Mouse (Mus musculus): Measurements from ENCODE around the gene Noto. TPM values are rescaled to one million over a fixed set of nuclear protein-coding genes. Genes with fewer than 3 reads are reported as not detected.
A peak's percentile ranks its signal among the peaks of the same experiment; 100 is the strongest.

Noto gene
- polyA plus RNA-seq, 1 experiment from 2014 or later: 0.37 TPM

DNA sequence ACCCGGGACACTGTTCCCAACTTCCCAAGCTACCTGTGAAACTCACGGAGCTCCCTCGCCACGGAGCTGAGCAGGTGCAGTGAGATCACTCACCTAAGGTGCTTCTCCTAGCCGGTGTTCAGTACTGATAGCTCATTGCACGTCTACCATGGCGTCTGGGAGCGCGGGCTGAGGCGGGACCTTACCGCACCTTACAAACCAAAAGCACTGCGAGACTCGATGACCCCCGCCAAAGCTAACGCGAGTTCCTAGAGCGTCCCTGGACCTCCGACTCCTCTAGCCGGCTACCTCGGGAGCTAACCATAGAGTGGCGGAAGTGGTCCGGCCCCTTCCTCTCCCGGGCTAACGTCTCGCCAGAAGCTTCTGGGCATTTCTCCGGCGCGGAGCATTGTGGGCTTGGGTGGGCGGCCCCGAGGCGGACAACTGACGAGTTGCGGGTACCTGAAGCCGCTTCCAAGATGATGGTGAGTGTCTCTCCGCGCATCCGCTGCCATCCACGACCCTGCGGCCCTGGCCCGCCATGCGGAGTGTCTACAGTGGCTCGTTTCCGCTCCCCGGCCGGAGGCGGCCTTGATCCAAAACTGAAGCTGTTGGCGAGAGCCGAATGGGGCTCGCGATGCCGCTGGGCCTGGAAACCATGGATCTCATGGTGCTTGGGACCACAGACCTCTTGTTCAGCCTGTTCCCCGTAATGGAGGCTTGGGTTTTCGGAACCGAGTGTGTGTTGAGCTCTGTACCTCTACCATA is 28.2 kb downstream of the Noto start, which contains the start of gene Pradc1:
Gene Pradc1 (minus strand): TSS at position 307 of the 747 bp plus-strand sequence.
- DNase-seq (peak; percentile 100), ATAC-seq (ENCODE audit: insufficient read depth) (peak; percentile 94)
- peaks cover 7% of the 10 kb centered on the region; the same call in 1 of the 2 replicates for H3K36me3 ChIP-seq (ENCODE audit: insufficient read depth)
- TF ChIP-seq CTCF (IDR thresholded peaks at IDR 0.05; ENCODE audit: low read depth): no peak; the same call in 1 of the 2 replicates
- peaks cover 11% of the 10 kb centered on the region; the same call in 1 of the 2 replicates for H3K4me1 ChIP-seq (ENCODE audit: insufficient read depth)
- peak within 1 kb of the TSS; percentile 75 for H3K4me3 ChIP-seq (ENCODE audit: low read depth, low read length)
- peak within 1 kb of the TSS; percentile 93 for H3K27ac ChIP-seq (ENCODE audit: low read depth)
- H3K27me3 ChIP-seq (ENCODE audit: insufficient read depth, low read length): no peaks in the 10 kb centered on the region
- no peaks in the 10 kb centered on the region for H3K9me3 ChIP-seq (ENCODE audit: low read depth, low read length)
- peak within 1 kb of the TSS; percentile 96 for H3K9ac ChIP-seq
- under 1% methylated on average over 53 of the region's 54 CpGs for WGBS
- peak within 1 kb of the TSS; percentile 92 for H3K4me2 ChIP-seq

DNA sequence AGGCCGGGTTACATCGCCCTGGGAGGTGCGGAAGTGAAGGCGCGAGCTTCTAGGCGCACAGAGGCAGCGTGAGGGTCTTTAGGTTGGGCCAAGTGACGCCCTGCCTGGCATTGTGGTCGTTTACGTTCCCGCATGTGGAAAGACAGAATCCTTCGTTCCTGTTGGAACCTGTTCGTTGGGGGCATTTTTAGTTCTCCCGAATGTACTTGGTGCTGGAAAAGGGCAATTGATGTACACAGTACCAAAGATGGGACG is 28.7 kb downstream of the Noto start:
- DNase-seq (peak; percentile 63), ATAC-seq (ENCODE audit: insufficient read depth) (no peak)
- 0% methylated on average over 15 of the region's 15 CpGs for WGBS
- H3K27ac ChIP-seq (ENCODE audit: low read depth): peak overlapping the region; percentile 93
- no peaks in the 10 kb centered on the region for H3K27me3 ChIP-seq (ENCODE audit: insufficient read depth, low read length)
- 0 out of 2 replicates have a peak, but pooled peaks cover 3% of the 10 kb centered on the region for H3K36me3 ChIP-seq (ENCODE audit: insufficient read depth)
- H3K4me1 ChIP-seq (ENCODE audit: insufficient read depth): peaks cover 11% of the 10 kb centered on the region; the same call in 1 of the 2 replicates
- H3K4me3 ChIP-seq (ENCODE audit: low read depth, low read length): peak overlapping the region; percentile 75
- no peaks in the 10 kb centered on the region for H3K9me3 ChIP-seq (ENCODE audit: low read depth, low read length)
- H3K9ac ChIP-seq: peak overlapping the region; percentile 96
- TF ChIP-seq CTCF (IDR thresholded peaks at IDR 0.05; ENCODE audit: low read depth): no peak
- peak overlapping the region; percentile 92 for H3K4me2 ChIP-seq

DNA sequence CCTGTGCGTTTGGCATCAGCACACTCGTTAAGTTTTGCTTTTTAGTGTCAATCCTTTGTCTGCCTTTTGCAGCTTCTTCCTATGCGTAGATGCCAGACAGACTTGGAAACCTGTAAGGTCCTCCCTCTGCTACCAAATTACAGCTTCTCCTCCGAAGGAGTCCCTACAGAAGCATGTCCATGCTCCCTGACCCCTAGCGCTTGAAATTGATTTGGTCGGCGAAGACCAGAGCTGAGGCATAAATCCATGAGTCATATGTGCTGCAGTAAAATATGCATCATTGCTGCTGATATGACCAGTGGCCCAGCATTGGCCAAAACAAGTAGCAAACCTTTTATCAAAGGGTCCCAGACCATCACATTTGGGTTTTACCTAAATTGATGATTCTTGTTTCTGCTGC is 29.1 kb downstream of the Noto start:
- no peak for TF ChIP-seq CTCF (IDR thresholded peaks at IDR 0.05; ENCODE audit: low read depth)
- Histone ChIP-seq H3K4me2 (peak overlapping the region; percentile 92), H3K9ac (peak overlapping the region; percentile 96), H3K4me3 (ENCODE audit: low read depth, low read length) (peak overlapping the region; percentile 75), H3K9me3 (ENCODE audit: low read depth, low read length) (no peaks in the 10 kb centered on the region), H3K4me1 (ENCODE audit: insufficient read depth) (peaks cover 11% of the 10 kb centered on the region; the same call in 1 of the 2 replicates), H3K27me3 (ENCODE audit: insufficient read depth, low read length) (no peaks in the 10 kb centered on the region), H3K36me3 (ENCODE audit: insufficient read depth) (0 out of 2 replicates have a peak, but pooled peaks cover 3% of the 10 kb centered on the region), H3K27ac (ENCODE audit: low read depth) (no peak overlapping the region; the same call in 1 of the 2 replicates)
- 7% methylated on average over 7 of the region's 7 CpGs for WGBS
- ATAC-seq (ENCODE audit: insufficient read depth) (no peak), DNase-seq (no peak)

DNA sequence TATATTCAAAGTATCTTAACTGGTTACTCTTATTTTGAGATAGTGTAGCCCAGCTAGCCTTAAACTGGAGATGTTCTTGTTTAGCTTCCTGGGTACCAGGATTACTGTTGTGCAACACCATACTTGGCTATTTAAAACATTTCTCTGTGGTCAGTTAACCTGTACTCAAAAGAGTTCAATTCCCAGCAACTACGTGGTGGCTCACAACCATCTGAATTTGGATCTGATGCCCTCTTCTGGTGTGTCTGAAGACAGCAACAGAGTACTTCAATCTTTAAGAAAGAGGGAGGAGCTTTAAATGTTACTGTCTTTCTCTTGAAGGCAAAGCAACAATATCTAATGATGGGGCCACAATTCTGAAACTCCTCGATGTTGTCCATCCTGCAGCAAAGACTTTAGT is 35.9 kb downstream of the Noto start:
- H3K4me1 ChIP-seq (ENCODE audit: insufficient read depth): no peaks in the 10 kb centered on the region
- WGBS: 88% methylated on average over 2 of the region's 2 CpGs
- no peaks in the 10 kb centered on the region for H3K27me3 ChIP-seq (ENCODE audit: insufficient read depth, low read length)
- H3K27ac ChIP-seq (ENCODE audit: low read depth): no peak overlapping the region
- TF ChIP-seq CTCF (IDR thresholded peaks at IDR 0.05; ENCODE audit: low read depth): no peak
- DNase-seq (no peak), ATAC-seq (ENCODE audit: insufficient read depth) (no peak)
- no peak overlapping the region for H3K9ac ChIP-seq
- no peaks in the 10 kb centered on the region for H3K9me3 ChIP-seq (ENCODE audit: low read depth, low read length)
- no peak overlapping the region for H3K4me3 ChIP-seq (ENCODE audit: low read depth, low read length)
- H3K36me3 ChIP-seq (ENCODE audit: insufficient read depth): peaks cover 58% of the 10 kb centered on the region
- no peak overlapping the region for H3K4me2 ChIP-seq

DNA sequence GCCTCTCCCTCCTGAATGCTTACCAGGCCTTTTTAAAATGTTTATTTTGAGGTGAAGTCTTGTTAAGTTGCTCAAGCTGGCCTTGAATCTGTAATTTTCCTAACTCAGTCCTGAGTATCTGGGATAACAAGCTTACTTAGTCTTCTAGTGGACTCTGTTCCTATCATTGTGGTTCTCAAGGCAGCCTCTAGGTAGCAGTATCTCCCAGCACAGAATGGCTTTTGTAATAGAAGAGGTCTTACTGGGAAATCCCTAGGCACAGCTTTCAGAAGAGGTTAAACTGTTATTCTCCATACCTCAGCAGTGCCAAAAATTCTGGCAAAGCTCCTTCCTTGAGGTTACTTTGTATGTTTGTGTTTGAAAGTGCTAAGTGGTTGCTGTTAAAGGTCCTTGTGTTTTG is 41.7 kb downstream of the Noto start:
- Histone ChIP-seq H3K4me3 (ENCODE audit: low read depth, low read length) (no peak overlapping the region), H3K36me3 (ENCODE audit: insufficient read depth) (peaks cover 96% of the 10 kb centered on the region), H3K4me1 (ENCODE audit: insufficient read depth) (no peaks in the 10 kb centered on the region), H3K27ac (ENCODE audit: low read depth) (no peak overlapping the region), H3K9me3 (ENCODE audit: low read depth, low read length) (no peaks in the 10 kb centered on the region), H3K4me2 (no peak overlapping the region), H3K9ac (no peak overlapping the region), H3K27me3 (ENCODE audit: insufficient read depth, low read length) (no peaks in the 10 kb centered on the region)
- peak; percentile 30; the same call in 1 of the 2 replicates for TF ChIP-seq CTCF (IDR thresholded peaks at IDR 0.05; ENCODE audit: low read depth)
- DNase-seq (peak; percentile 27), ATAC-seq (ENCODE audit: insufficient read depth) (no peak)

DNA sequence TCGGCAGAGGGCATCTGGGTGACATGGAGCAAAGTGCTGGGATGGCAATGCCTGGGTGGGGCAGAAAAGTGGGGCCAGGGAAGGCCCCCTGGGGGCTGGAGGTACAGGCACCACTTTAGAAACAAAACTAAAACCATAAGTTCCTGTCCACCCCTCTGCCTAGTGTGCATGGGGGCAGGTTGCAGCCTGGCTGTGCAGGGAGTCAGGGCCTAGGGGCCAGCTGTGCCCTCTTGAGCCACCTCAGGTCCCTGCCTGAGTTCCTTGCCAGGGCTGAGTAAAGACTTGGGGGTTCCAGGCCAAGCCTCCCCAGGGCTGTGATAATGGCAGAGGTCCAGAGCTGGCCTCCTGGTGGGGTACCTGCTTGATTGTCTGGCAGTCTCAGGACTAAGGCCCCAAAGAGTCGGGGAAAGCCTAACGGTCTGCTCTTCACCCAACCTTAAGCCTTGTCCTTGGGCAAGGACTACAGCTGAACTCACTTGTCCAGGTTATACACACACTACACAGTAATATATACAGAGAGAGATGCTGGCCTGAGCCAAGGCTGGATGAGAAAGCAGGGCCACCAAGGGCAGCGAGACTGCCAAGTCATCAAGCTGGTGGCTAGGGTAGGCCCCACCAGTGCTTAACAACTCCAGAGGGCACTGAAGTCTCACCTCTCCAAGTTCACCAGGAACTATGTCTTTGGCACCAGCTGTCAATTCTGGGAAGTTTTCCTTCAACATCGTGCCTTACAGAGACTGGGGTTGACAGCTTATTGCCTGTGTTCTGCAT is 46.2 kb downstream of the Noto start:
- H3K4me2 ChIP-seq: no peak overlapping the region
- ATAC-seq (ENCODE audit: insufficient read depth) (peak; percentile 38; the same call in 1 of the 2 replicates), DNase-seq (no peak)
- H3K4me3 ChIP-seq (ENCODE audit: low read depth, low read length): no peak overlapping the region
- no peak overlapping the region for H3K27ac ChIP-seq (ENCODE audit: low read depth)
- no peaks in the 10 kb centered on the region for H3K4me1 ChIP-seq (ENCODE audit: insufficient read depth)
- H3K27me3 ChIP-seq (ENCODE audit: insufficient read depth, low read length): no peaks in the 10 kb centered on the region
- TF ChIP-seq CTCF (IDR thresholded peaks at IDR 0.05; ENCODE audit: low read depth): no peak
- 60% methylated on average over 5 of the region's 5 CpGs for WGBS
- H3K9ac ChIP-seq: no peak overlapping the region
- H3K36me3 ChIP-seq (ENCODE audit: insufficient read depth): peaks cover 52% of the 10 kb centered on the region
- no peaks in the 10 kb centered on the region for H3K9me3 ChIP-seq (ENCODE audit: low read depth, low read length)

DNA sequence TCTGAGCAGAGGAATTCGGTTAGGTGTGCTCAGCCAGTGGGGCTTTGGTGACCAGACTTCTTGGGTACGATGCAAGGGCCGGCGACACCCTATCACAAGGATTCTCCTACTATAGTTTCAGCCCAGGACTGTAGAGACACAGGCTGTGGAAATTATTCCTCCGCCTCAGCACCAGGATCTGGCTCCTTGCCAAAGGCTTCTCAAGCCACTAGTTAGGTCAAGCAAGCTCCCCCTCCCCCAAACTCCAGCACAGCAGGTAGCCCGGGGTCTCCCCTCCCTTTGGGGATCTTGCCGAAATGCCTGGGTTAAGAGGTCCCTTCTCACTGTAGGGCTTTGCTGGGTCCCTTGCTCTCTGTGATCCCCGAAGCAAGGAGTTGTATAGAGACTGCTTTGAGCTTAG is 48.3 kb downstream of the Noto start:
- Histone ChIP-seq H3K9ac (no peak overlapping the region), H3K4me2 (no peak overlapping the region), H3K27me3 (ENCODE audit: insufficient read depth, low read length) (no peaks in the 10 kb centered on the region), H3K4me1 (ENCODE audit: insufficient read depth) (no peaks in the 10 kb centered on the region), H3K9me3 (ENCODE audit: low read depth, low read length) (no peaks in the 10 kb centered on the region), H3K27ac (ENCODE audit: low read depth) (no peak overlapping the region), H3K36me3 (ENCODE audit: insufficient read depth) (peaks cover 31% of the 10 kb centered on the region), H3K4me3 (ENCODE audit: low read depth, low read length) (no peak overlapping the region)
- TF ChIP-seq CTCF (IDR thresholded peaks at IDR 0.05; ENCODE audit: low read depth): no peak
- ATAC-seq (ENCODE audit: insufficient read depth): no peak
- whole genome bisulfite sequencing: 50% methylated on average over 8 of the region's 8 CpGs
- peak; percentile 41 for DNase-seq
